Mouse (Mus musculus): ENCODE measurements around the gene Bsg. TPM values are rescaled to one million over a fixed set of nuclear protein-coding genes. Genes with fewer than 3 reads are reported as not detected.

The Bsg gene
- total RNA-seq, 1 experiment, result 858 TPM

DNA sequence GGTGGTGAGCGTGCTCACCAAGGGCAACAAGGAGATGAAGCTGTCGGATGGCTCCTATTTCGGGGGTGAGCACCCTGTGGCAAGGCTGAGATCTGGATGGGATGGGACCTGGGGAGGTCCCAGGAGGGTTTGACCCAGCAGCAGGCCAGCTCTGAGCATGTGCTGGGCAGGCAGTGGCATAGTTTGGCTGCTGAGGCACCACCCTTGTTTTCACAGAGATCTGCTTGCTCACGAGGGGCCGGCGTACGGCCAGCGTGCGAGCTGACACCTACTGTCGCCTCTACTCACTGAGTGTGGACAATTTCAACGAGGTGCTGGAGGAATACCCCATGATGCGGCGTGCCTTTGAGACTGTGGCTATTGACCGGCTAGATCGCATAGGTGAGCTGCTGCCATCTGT, 29.6 kb downstream of the Bsg start:
- no peak overlapping the region for H3K4me3 ChIP-seq (ENCODE audit: insufficient read depth in 1 of 2, low read depth in 1 of 2, low read length in 2 of 2, poor library complexity in 1 of 2, severe bottlenecking in 1 of 2)
- H3K4me1 ChIP-seq (ENCODE audit: control insufficient read depth in 2 of 2, insufficient read depth in 2 of 2, low read length in 2 of 2, poor library complexity in 1 of 2), result peaks cover 0 to 2% of the 10 kb centered on the region in 2 experiments; a peak in 1 of 4 replicates
- H3K9ac ChIP-seq (ENCODE audit: insufficient read depth, low read depth, low read length, poor library complexity, severe bottlenecking), result no peak overlapping the region
- peaks cover 30% of the 10 kb centered on the region for H3K36me3 ChIP-seq (ENCODE audit: control insufficient read depth, insufficient read depth, low read length, poor library complexity, severe bottlenecking)
- H3K27ac ChIP-seq (ENCODE audit: insufficient read depth, low read depth, low read length, poor library complexity, severe bottlenecking), result no peak overlapping the region
- DNase-seq (ENCODE audit: low read depth, low spot score), result no peak
- in situ Hi-C loops (cut with MboI; ENCODE audit: low sequenced_read_pairs in 2 of 2, unreplicated experiment in 2 of 2), result no loop called here
- TF ChIP-seq CHD2 (IDR thresholded peaks at IDR 0.05; ENCODE audit: low read depth, low read length), result no peak
- TF ChIP-seq ZC3H11A (IDR thresholded peaks at IDR 0.05; ENCODE audit: borderline replicate concordance, low read depth, low read length), result no peak
- no peak for TF ChIP-seq ZNF384 (IDR thresholded peaks at IDR 0.05; ENCODE audit: low read depth, low read length)
- no peak for TF ChIP-seq MAFK (IDR thresholded peaks at IDR 0.05; ENCODE audit: insufficient read depth, low read depth, low read length)
- no peak for TF ChIP-seq HCFC1 (IDR thresholded peaks at IDR 0.05; ENCODE audit: borderline replicate concordance, insufficient read depth, low read length)
- peaks cover 11% of the 10 kb centered on the region; the same call in 1 of the 2 replicates for H3K9me3 ChIP-seq (ENCODE audit: control insufficient read depth, insufficient read depth, low read depth, low read length)

DNA sequence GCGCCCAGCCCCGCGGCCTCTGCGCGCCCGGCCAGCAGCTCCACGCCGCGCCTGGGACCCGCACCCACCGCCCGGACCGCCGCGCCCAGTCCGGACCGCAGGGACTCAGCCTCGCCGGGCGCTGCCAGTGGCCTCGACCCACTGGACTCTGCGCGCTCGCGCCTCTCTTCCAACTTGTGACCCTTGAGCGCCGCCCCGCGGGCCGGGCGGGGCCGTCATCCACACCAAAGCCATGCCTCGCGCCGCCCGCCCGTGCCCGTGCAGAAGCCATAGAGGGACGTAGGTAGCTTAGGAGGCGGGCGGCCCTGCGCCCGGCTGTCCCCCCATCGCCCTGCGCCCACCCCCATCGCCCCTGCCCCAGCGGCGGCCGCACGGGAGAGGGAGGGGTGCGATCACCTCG, 31.1 kb downstream of the Bsg start:
- in situ Hi-C loops (cut with MboI; ENCODE audit: low sequenced_read_pairs in 2 of 2, unreplicated experiment in 2 of 2), result no loop called here
- H3K9me3 ChIP-seq (ENCODE audit: control insufficient read depth, insufficient read depth, low read depth, low read length), result peaks cover 18% of the 10 kb centered on the region; the same call in 1 of the 2 replicates
- H3K4me3 ChIP-seq (ENCODE audit: insufficient read depth in 1 of 2, low read depth in 1 of 2, low read length in 2 of 2, poor library complexity in 1 of 2, severe bottlenecking in 1 of 2), result peak overlapping the region; percentile 58 to 65
- H3K27ac ChIP-seq (ENCODE audit: insufficient read depth, low read depth, low read length, poor library complexity, severe bottlenecking), result no peak overlapping the region
- DNase-seq (ENCODE audit: low read depth, low spot score), result no peak
- H3K36me3 ChIP-seq (ENCODE audit: control insufficient read depth, insufficient read depth, low read length, poor library complexity, severe bottlenecking), result peaks cover 45% of the 10 kb centered on the region
- H3K4me1 ChIP-seq (ENCODE audit: control insufficient read depth in 2 of 2, insufficient read depth in 2 of 2, low read length in 2 of 2, poor library complexity in 1 of 2), result no peaks in the 10 kb centered on the region
- no peak for TF ChIP-seq ZC3H11A (IDR thresholded peaks at IDR 0.05; ENCODE audit: borderline replicate concordance, low read depth, low read length)
- TF ChIP-seq MAFK (IDR thresholded peaks at IDR 0.05; ENCODE audit: insufficient read depth, low read depth, low read length), result no peak
- TF ChIP-seq CHD2 (IDR thresholded peaks at IDR 0.05; ENCODE audit: low read depth, low read length), result no peak
- no peak for TF ChIP-seq HCFC1 (IDR thresholded peaks at IDR 0.05; ENCODE audit: borderline replicate concordance, insufficient read depth, low read length)
- no peak for TF ChIP-seq ZNF384 (IDR thresholded peaks at IDR 0.05; ENCODE audit: low read depth, low read length)
- peak overlapping the region; percentile 29 for H3K9ac ChIP-seq (ENCODE audit: insufficient read depth, low read depth, low read length, poor library complexity, severe bottlenecking)

DNA sequence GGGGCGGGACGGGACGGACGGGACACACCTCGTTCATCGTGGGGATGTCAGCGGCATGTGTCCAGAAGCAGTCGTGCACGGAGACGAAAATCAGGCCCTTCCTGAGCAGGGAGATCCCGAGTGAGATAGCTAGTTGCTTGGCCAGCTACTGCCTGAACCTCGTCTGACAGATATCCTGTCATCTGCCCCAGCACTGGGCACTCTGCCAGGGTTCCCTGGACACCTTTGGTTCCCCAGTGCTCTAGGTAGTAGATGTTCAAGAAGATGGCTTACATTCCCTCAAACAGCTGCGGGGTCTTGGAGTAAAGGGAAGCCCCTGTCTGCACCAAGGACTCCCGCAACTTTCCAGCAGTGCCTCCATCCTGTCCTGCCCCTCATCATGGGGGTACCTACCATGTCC, 32.4 kb downstream of the Bsg start:
- peaks cover 27% of the 10 kb centered on the region; the same call in 1 of the 2 replicates for H3K9me3 ChIP-seq (ENCODE audit: control insufficient read depth, insufficient read depth, low read depth, low read length)
- H3K9ac ChIP-seq (ENCODE audit: insufficient read depth, low read depth, low read length, poor library complexity, severe bottlenecking), result no peak overlapping the region
- in situ Hi-C loops (cut with MboI; ENCODE audit: low sequenced_read_pairs in 2 of 2, unreplicated experiment in 2 of 2), result no loop called here
- TF ChIP-seq ZC3H11A (IDR thresholded peaks at IDR 0.05; ENCODE audit: borderline replicate concordance, low read depth, low read length), result no peak
- no peak for TF ChIP-seq MAFK (IDR thresholded peaks at IDR 0.05; ENCODE audit: insufficient read depth, low read depth, low read length)
- TF ChIP-seq ZNF384 (IDR thresholded peaks at IDR 0.05; ENCODE audit: low read depth, low read length), result no peak
- TF ChIP-seq CHD2 (IDR thresholded peaks at IDR 0.05; ENCODE audit: low read depth, low read length), result no peak
- no peak for TF ChIP-seq HCFC1 (IDR thresholded peaks at IDR 0.05; ENCODE audit: borderline replicate concordance, insufficient read depth, low read length)
- H3K27ac ChIP-seq (ENCODE audit: insufficient read depth, low read depth, low read length, poor library complexity, severe bottlenecking), result no peak overlapping the region
- H3K36me3 ChIP-seq (ENCODE audit: control insufficient read depth, insufficient read depth, low read length, poor library complexity, severe bottlenecking), result peaks cover 58% of the 10 kb centered on the region
- no peaks in the 10 kb centered on the region for H3K4me1 ChIP-seq (ENCODE audit: control insufficient read depth in 2 of 2, insufficient read depth in 2 of 2, low read length in 2 of 2, poor library complexity in 1 of 2)
- DNase-seq (ENCODE audit: low read depth, low spot score), result no peak
- no peak overlapping the region for H3K4me3 ChIP-seq (ENCODE audit: insufficient read depth in 1 of 2, low read depth in 1 of 2, low read length in 2 of 2, poor library complexity in 1 of 2, severe bottlenecking in 1 of 2)

DNA sequence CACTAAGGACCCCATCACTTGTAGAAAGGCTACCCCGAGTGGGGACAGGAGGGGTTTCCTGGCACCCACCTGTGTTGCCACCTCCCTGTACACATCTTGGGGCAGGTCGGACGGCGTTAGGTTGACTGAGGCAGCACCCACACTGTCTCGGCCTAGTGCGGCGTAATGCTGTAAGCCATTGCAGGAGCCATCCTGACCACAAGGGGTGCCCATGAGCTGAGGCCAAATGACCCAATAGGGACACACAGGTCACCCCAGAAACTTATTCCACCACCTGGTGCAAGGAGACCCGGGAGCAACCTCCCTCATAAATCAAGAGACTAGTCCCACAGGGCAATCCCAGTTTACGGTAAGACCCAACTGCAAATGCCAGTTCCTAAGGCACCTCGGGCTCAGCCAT, 34.0 kb downstream of the Bsg start:
- Histone ChIP-seq H3K9me3 (ENCODE audit: control insufficient read depth, insufficient read depth, low read depth, low read length) (peaks cover 27% of the 10 kb centered on the region; the same call in 1 of the 2 replicates), H3K4me1 (ENCODE audit: control insufficient read depth in 2 of 2, insufficient read depth in 2 of 2, low read length in 2 of 2, poor library complexity in 1 of 2) (no peaks in the 10 kb centered on the region), H3K36me3 (ENCODE audit: control insufficient read depth, insufficient read depth, low read length, poor library complexity, severe bottlenecking) (peaks cover 68% of the 10 kb centered on the region), H3K9ac (ENCODE audit: insufficient read depth, low read depth, low read length, poor library complexity, severe bottlenecking) (no peak overlapping the region), H3K4me3 (ENCODE audit: insufficient read depth in 1 of 2, low read depth in 1 of 2, low read length in 2 of 2, poor library complexity in 1 of 2, severe bottlenecking in 1 of 2) (no peak overlapping the region), H3K27ac (ENCODE audit: insufficient read depth, low read depth, low read length, poor library complexity, severe bottlenecking) (no peak overlapping the region)
- DNase-seq (ENCODE audit: low read depth, low spot score), result no peak
- in situ Hi-C loops (cut with MboI; ENCODE audit: low sequenced_read_pairs in 2 of 2, unreplicated experiment in 2 of 2), result no loop called here
- TF ChIP-seq HCFC1 (IDR thresholded peaks at IDR 0.05; ENCODE audit: borderline replicate concordance, insufficient read depth, low read length) (no peak), ZC3H11A (IDR thresholded peaks at IDR 0.05; ENCODE audit: borderline replicate concordance, low read depth, low read length) (no peak), ZNF384 (IDR thresholded peaks at IDR 0.05; ENCODE audit: low read depth, low read length) (no peak), CHD2 (IDR thresholded peaks at IDR 0.05; ENCODE audit: low read depth, low read length) (no peak), MAFK (IDR thresholded peaks at IDR 0.05; ENCODE audit: insufficient read depth, low read depth, low read length) (no peak)

DNA sequence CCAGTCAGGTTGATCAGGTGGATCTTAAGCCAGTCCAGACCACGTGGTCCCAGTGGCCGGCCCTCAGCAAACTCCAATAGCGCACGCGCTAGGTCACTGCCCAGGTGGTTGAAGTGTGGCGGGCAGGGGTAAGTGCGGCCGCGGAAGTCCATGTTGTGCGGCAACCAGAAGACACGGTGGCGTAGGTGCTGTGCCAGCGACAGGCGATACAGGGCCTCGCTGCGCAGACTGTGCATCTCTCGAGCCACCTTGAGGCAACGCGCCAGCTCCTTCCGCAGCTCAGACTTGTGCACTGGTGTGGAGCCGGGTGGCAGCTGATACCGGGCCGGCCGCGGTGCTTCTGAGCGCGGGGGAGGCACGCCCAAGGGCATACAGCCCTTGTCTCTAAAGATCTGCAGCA, 34.9 kb downstream of the Bsg start:
- in situ Hi-C loops (cut with MboI; ENCODE audit: low sequenced_read_pairs in 2 of 2, unreplicated experiment in 2 of 2), result no loop called here
- peaks cover 27% of the 10 kb centered on the region; the same call in 1 of the 2 replicates for H3K9me3 ChIP-seq (ENCODE audit: control insufficient read depth, insufficient read depth, low read depth, low read length)

More for the DNA sequence above, 34.9 kb downstream of the Bsg start:
- Histone ChIP-seq H3K9ac (ENCODE audit: insufficient read depth, low read depth, low read length, poor library complexity, severe bottlenecking) (no peak overlapping the region), H3K27ac (ENCODE audit: insufficient read depth, low read depth, low read length, poor library complexity, severe bottlenecking) (no peak overlapping the region), H3K36me3 (ENCODE audit: control insufficient read depth, insufficient read depth, low read length, poor library complexity, severe bottlenecking) (peaks cover 73% of the 10 kb centered on the region), H3K4me1 (ENCODE audit: control insufficient read depth in 2 of 2, insufficient read depth in 2 of 2, low read length in 2 of 2, poor library complexity in 1 of 2) (no peaks in the 10 kb centered on the region), H3K4me3 (ENCODE audit: insufficient read depth in 1 of 2, low read depth in 1 of 2, low read length in 2 of 2, poor library complexity in 1 of 2, severe bottlenecking in 1 of 2) (no peak overlapping the region)
- TF ChIP-seq HCFC1 (IDR thresholded peaks at IDR 0.05; ENCODE audit: borderline replicate concordance, insufficient read depth, low read length), result no peak
- TF ChIP-seq MAFK (IDR thresholded peaks at IDR 0.05; ENCODE audit: insufficient read depth, low read depth, low read length), result no peak
- no peak for TF ChIP-seq ZC3H11A (IDR thresholded peaks at IDR 0.05; ENCODE audit: borderline replicate concordance, low read depth, low read length)
- TF ChIP-seq CHD2 (IDR thresholded peaks at IDR 0.05; ENCODE audit: low read depth, low read length), result no peak
- no peak for TF ChIP-seq ZNF384 (IDR thresholded peaks at IDR 0.05; ENCODE audit: low read depth, low read length)
- no peak for DNase-seq (ENCODE audit: low read depth, low spot score)
